Mouse (Mus musculus) right cerebral cortex, adult 18-20 months (tissue): ENCODE measurements around the gene Ror2.

Experiments used
- DNase-seq: peaks from one replicate; pipeline ENCODE4 v3.0.0; 2022; ENCODE audit warnings: mixed read lengths

Ror2 gene

GRCm38 (mm10) chr13:53271595-53271994, 14.3 kb downstream of the Ror2 start:
- no peak for DNase-seq

GRCm38 (mm10) chr13:53270549-53270948, 15.4 kb downstream of the Ror2 start:
- no peak for DNase-seq

GRCm38 (mm10) chr13:53268541-53268940, 17.4 kb downstream of the Ror2 start:
- no peak for DNase-seq

GRCm38 (mm10) chr13:53267849-53268248, 18.1 kb downstream of the Ror2 start:
- DNase-seq: no peak

- DNase-seq: no peak
These were observed 18.8 kb downstream of the Ror2 start for GRCm38 (mm10) chr13:53267155-53267554.

- DNase-seq: no peak
These were observed 19.4 kb downstream of the Ror2 start for GRCm38 (mm10) chr13:53266543-53266951.

GRCm38 (mm10) chr13:53264896-53265295, 21.0 kb downstream of the Ror2 start:
- DNase-seq: no peak

- no peak for DNase-seq
These were observed 23.2 kb downstream of the Ror2 start for GRCm38 (mm10) chr13:53262509-53263250.

GRCm38 (mm10) chr13:53261106-53261771, 24.7 kb downstream of the Ror2 start:
- no peak for DNase-seq

- DNase-seq: no peak
These were observed 27.0 kb downstream of the Ror2 start for GRCm38 (mm10) chr13:53258943-53259342.

GRCm38 (mm10) chr13:53258497-53258896, 27.4 kb downstream of the Ror2 start:
- no peak for DNase-seq

- no peak for DNase-seq
These were observed 32.7 kb downstream of the Ror2 start for GRCm38 (mm10) chr13:53253255-53253654.

- no peak for DNase-seq
These were observed 37.1 kb downstream of the Ror2 start for GRCm38 (mm10) chr13:53248586-53249401.

- no peak for DNase-seq
These were observed 37.8 kb downstream of the Ror2 start for GRCm38 (mm10) chr13:53248080-53248479.

- DNase-seq: no peak
These were observed 38.7 kb downstream of the Ror2 start for GRCm38 (mm10) chr13:53247175-53247574.

GRCm38 (mm10) chr13:53244151-53244550, 41.8 kb downstream of the Ror2 start:
- no peak for DNase-seq

- no peak for DNase-seq
These were observed 48.5 kb downstream of the Ror2 start for GRCm38 (mm10) chr13:53237455-53237854.

GRCm38 (mm10) chr13:53236434-53237401, 49.2 kb downstream of the Ror2 start:
- DNase-seq: no peak

GRCm38 (mm10) chr13:53235953-53236352, 50.0 kb downstream of the Ror2 start:
- DNase-seq: no peak

- no peak for DNase-seq
These were observed 51.1 kb downstream of the Ror2 start for GRCm38 (mm10) chr13:53234844-53235243.

- DNase-seq: no peak
These were observed 51.8 kb downstream of the Ror2 start for GRCm38 (mm10) chr13:53233826-53234786.
